Mouse (Mus musculus): ENCODE data around the gene Hif3a.
"Not testable (repeated sequence)": the region's sequence is repeated elsewhere in the genome, so short reads cannot be mapped to it uniquely, and the experiment has no call there.

Gene Hif3a

GRCm38 (mm10) chr7:17062389-17062788, at the start of gene Hif3a:
Gene Hif3a (minus strand): TSS chr7:17062427.
- DNase-seq (ENCODE audit: low read depth in 1 of 2, low spot score in 2 of 2): no peak

- DNase-seq (ENCODE audit: low read depth in 1 of 2, low spot score in 2 of 2): not testable (repeated sequence)
These were observed 39.4 kb upstream of the Hif3a start for GRCm38 (mm10) chr7:17101631-17102030.

- no peak for DNase-seq (ENCODE audit: low read depth in 1 of 2, low spot score in 2 of 2)
These were observed 29.1 kb upstream of the Hif3a start for GRCm38 (mm10) chr7:17091280-17091679.

- no peak for DNase-seq (ENCODE audit: low read depth in 1 of 2, low spot score in 2 of 2)
These were observed 27.9 kb upstream of the Hif3a start for GRCm38 (mm10) chr7:17090058-17090585.

- no peak for DNase-seq (ENCODE audit: low read depth in 1 of 2, low spot score in 2 of 2)
These were observed 25.5 kb upstream of the Hif3a start for GRCm38 (mm10) chr7:17087731-17088130.

GRCm38 (mm10) chr7:17082766-17083165, 20.5 kb upstream of the Hif3a start:
- no peak for DNase-seq (ENCODE audit: low read depth in 1 of 2, low spot score in 2 of 2)

- DNase-seq (ENCODE audit: low read depth in 1 of 2, low spot score in 2 of 2): no peak
These were observed 15.9 kb upstream of the Hif3a start for GRCm38 (mm10) chr7:17078076-17078654.

GRCm38 (mm10) chr7:17076542-17076941, 14.3 kb upstream of the Hif3a start:
- no peak for DNase-seq (ENCODE audit: low read depth in 1 of 2, low spot score in 2 of 2)

- no peak for DNase-seq (ENCODE audit: low read depth in 1 of 2, low spot score in 2 of 2)
These were observed 11.8 kb upstream of the Hif3a start, which contains the start of gene Psg16 for GRCm38 (mm10) chr7:17073904-17074615. Gene Psg16 (plus strand): TSS chr7:17074040.

- DNase-seq (ENCODE audit: low read depth in 1 of 2, low spot score in 2 of 2): no peak
These were observed 11.3 kb upstream of the Hif3a start for GRCm38 (mm10) chr7:17073513-17073903.

- not testable (repeated sequence) for DNase-seq (ENCODE audit: low read depth in 1 of 2, low spot score in 2 of 2)
These were observed 5.4 kb upstream of the Hif3a start for GRCm38 (mm10) chr7:17067651-17068050.

GRCm38 (mm10) chr7:17067000-17067399, 4.8 kb upstream of the Hif3a start:
- no peak for DNase-seq (ENCODE audit: low read depth in 1 of 2, low spot score in 2 of 2)

- peak in 1 of 2 experiments; percentile 45 for DNase-seq (ENCODE audit: low read depth in 1 of 2, low spot score in 2 of 2)
These were observed 4.2 kb upstream of the Hif3a start for GRCm38 (mm10) chr7:17066412-17066811.

- DNase-seq (ENCODE audit: low read depth in 1 of 2, low spot score in 2 of 2): no peak
These were observed 3.4 kb upstream of the Hif3a start for GRCm38 (mm10) chr7:17065620-17066019.

GRCm38 (mm10) chr7:17062845-17063244, 618 bp upstream of the Hif3a start:
- no peak for DNase-seq (ENCODE audit: low read depth in 1 of 2, low spot score in 2 of 2)

GRCm38 (mm10) chr7:17060782-17061605, 1.2 kb downstream of the Hif3a start:
- no peak for DNase-seq (ENCODE audit: low read depth in 1 of 2, low spot score in 2 of 2)

- no peak for DNase-seq (ENCODE audit: low read depth in 1 of 2, low spot score in 2 of 2)
These were observed 2.0 kb downstream of the Hif3a start for GRCm38 (mm10) chr7:17060031-17060781.

GRCm38 (mm10) chr7:17059463-17059844, 2.8 kb downstream of the Hif3a start:
- no peak for DNase-seq (ENCODE audit: low read depth in 1 of 2, low spot score in 2 of 2)

GRCm38 (mm10) chr7:17058816-17059462, 3.3 kb downstream of the Hif3a start:
- no peak for DNase-seq (ENCODE audit: low read depth in 1 of 2, low spot score in 2 of 2)

- DNase-seq (ENCODE audit: low read depth in 1 of 2, low spot score in 2 of 2): no peak
These were observed 4.0 kb downstream of the Hif3a start for GRCm38 (mm10) chr7:17058071-17058689.

Data from monocyte, adult 2 months (primary cell).